Mouse (Mus musculus) neural tube, embryonic 15.5 days (tissue): ENCODE data around the gene Tescl. TPM values are rescaled to one million over a fixed set of nuclear protein-coding genes. Genes with fewer than 3 reads are reported as not detected.
A peak's percentile ranks its signal among the peaks of the same experiment; 100 is the strongest.

Experiments
- ATAC-seq: fragments of 200-750 bp; cut with Nextera tagmentation; 2 replicates; pipeline ENCODE4 v1.8.0; 2017; ENCODE audit warnings: mild to moderate bottlenecking, moderate TSS enrichment, moderate library complexity; ENCODE audit not compliant: low FRiP score
- H3K27ac ChIP-seq: fragments of 300-500 bp; sonication (generic); replicated peaks from 2 replicates; pipeline ENCODE4 v1.5.1; 2015; ENCODE audit warnings: mild to moderate bottlenecking, inconsistent platforms
- H3K27me3 ChIP-seq: fragments of 300-500 bp; sonication (generic); replicated peaks from 2 replicates; pipeline ENCODE4 v1.6.1; 2015; ENCODE audit warnings: inconsistent platforms
- H3K36me3 ChIP-seq: fragments of 300-500 bp; sonication (generic); 2 replicates; pipeline ENCODE4 v1.6.1; 2015; ENCODE audit warnings: inconsistent platforms
- H3K4me1 ChIP-seq: fragments of 300-500 bp; sonication (generic); 2 replicates; pipeline ENCODE4 v1.6.1; 2015; ENCODE audit warnings: inconsistent platforms
- H3K4me2 ChIP-seq: fragments of 300-500 bp; sonication (generic); 2 replicates; pipeline ENCODE4 v1.6.1; 2015; ENCODE audit warnings: inconsistent platforms, mild to moderate bottlenecking, moderate library complexity
- H3K4me3 ChIP-seq: fragments of 300-500 bp; sonication (generic); replicated peaks from 2 replicates; pipeline ENCODE4 v1.5.1; 2015; ENCODE audit warnings: mild to moderate bottlenecking, inconsistent platforms
- H3K9ac ChIP-seq: fragments of 300-500 bp; sonication (generic); replicated peaks from 2 replicates; pipeline ENCODE4 v1.6.1; 2015; ENCODE audit warnings: mild to moderate bottlenecking, inconsistent platforms
- H3K9me3 ChIP-seq: fragments of 300-500 bp; sonication (generic); replicated peaks from 2 replicates; pipeline ENCODE4 v1.6.1; 2016; ENCODE audit warnings: inconsistent platforms
- WGBS: fragments of 180-500 bp; shearing (Covaris S2); methylation state at CpG from one replicate; pipeline ENCODE4 v1.1.7; 2015; ENCODE audit warnings: mixed read lengths; 5-methylcytosine and 5-hydroxymethylcytosine counted together
- polyA plus RNA-seq: library from polyadenylated mRNA; unstranded; fragments of >200 nt; fragmentation: Nextera tagmentation; extraction: Ambion mirVana; gene quantifications from 2 replicates; pipeline ENCODE4 v1.2.1, GENCODE M21; 2015

Tescl gene
- polyA plus RNA-seq, 1 experiment from 2014 or later = 0.24 TPM

DNA sequence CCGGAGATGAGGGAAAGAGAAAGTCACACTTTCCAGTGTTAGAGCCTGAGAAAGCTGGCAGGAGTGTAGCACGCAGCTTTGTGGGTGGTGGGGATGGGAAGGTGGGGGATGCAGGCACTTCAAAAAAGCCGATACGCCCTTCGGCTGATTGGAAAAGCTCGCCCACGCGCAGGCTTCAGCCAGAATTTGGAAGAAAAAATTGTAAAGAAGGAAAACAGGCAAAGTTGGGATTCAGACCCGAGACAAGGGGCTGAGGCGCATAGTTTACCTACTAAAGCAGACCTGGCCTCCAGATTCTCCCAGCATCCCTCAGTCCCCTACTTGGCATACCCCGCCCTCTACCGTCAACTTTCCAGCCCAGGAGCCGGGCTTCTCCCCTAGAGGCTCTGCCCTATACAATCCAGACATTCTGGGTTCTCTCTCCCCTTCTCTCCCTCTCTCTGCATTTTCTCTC lies 8.0 kb downstream of the Tescl start:
- WGBS = 10% methylated on average over 13 of the region's 13 CpGs
- peak overlapping the region; percentile 58 for H3K27ac ChIP-seq
- H3K36me3 ChIP-seq = no peaks in the 10 kb centered on the region
- peaks cover 12% of the 10 kb centered on the region for H3K4me1 ChIP-seq
- peak; percentile 79 for ATAC-seq
- H3K4me2 ChIP-seq = peak overlapping the region; percentile 60
- 0 out of 2 replicates have a peak, but pooled peaks cover 3% of the 10 kb centered on the region for H3K27me3 ChIP-seq
- H3K4me3 ChIP-seq = peak overlapping the region; percentile 32
- 0 out of 2 replicates have a peak, but pooled peaks cover 8% of the 10 kb centered on the region for H3K9me3 ChIP-seq
- H3K9ac ChIP-seq = peak overlapping the region; percentile 34

DNA sequence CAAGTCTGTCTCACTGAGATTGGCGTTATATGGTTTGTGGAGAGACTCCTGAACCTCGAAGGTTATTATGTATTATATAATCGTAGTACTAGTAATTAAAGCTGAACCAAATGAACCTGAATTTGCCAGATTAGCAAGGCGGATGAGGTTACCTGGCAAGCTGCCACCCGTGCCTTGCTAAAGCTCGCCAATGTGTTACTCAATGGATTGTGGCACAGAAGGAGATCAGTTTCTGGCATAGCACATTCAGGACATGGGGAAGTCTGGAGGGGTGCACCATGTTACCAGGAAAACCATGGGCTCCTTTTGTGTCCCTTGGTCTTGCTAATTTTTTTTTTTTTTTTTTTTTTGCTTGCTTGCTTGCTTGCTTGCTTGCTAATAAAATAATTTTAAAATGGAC lies 8.5 kb downstream of the Tescl start:
- Histone ChIP-seq H3K4me2 (peak overlapping the region; percentile 60), H3K27me3 (0 out of 2 replicates have a peak, but pooled peaks cover 5% of the 10 kb centered on the region), H3K9me3 (0 out of 2 replicates have a peak, but pooled peaks cover 8% of the 10 kb centered on the region), H3K4me1 (peaks cover 12% of the 10 kb centered on the region), H3K36me3 (no peaks in the 10 kb centered on the region), H3K4me3 (no peak overlapping the region; the same call in 1 of the 2 replicates), H3K27ac (no peak overlapping the region; the same call in 1 of the 2 replicates), H3K9ac (no peak overlapping the region)
- WGBS = 70% methylated on average over 6 of the region's 6 CpGs
- ATAC-seq = no peak

DNA sequence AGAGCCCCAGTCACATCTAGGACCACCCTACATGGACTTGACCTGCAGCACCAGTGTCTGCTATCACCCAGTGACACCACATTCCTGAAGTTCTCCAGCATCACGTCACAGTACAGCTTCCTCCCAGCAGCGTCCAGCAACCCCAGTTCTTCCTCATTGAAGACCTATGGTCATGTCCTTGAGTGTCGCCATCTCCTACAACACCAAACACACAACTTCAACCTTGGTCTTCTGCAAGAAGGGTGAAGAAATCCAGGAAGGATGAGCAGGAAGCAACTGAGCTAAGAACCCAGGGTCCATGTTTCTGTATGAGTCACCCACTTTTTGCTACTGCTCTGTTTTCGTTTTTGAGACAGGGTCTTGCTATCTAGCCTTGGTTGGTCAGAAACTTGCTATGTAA lies 11.1 kb downstream of the Tescl start:
- ATAC-seq = no peak
- no peak overlapping the region for H3K9ac ChIP-seq
- no peaks in the 10 kb centered on the region for H3K36me3 ChIP-seq
- H3K9me3 ChIP-seq = 0 out of 2 replicates have a peak, but pooled peaks cover 8% of the 10 kb centered on the region
- peaks cover 10% of the 10 kb centered on the region; the same call in 1 of the 2 replicates for H3K27me3 ChIP-seq
- H3K4me2 ChIP-seq = no peak overlapping the region
- H3K4me1 ChIP-seq = peaks cover 12% of the 10 kb centered on the region
- no peak overlapping the region for H3K27ac ChIP-seq
- H3K4me3 ChIP-seq = no peak overlapping the region
- 82% methylated on average over 4 of the region's 4 CpGs for WGBS

DNA sequence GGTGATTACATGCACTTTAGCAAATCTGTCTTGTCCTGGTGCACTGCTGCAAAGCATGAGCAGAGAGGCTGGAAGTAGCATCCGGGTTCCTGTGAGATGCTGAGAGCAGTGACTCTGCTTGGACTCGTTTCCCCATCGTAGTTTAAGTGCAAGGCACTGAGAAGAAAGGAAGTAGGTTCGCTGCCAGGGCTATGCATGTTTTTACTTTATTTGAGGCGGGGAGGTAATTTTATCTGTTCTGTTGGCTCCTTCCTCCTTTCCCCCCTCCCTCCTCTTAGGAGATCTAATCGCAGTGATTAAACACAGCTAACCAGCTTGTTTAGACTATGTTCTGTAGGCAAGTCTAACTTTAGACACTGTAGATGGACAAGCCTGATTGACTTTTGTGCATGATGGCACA lies 14.8 kb downstream of the Tescl start:
- ATAC-seq = no peak
- Histone ChIP-seq H3K9ac (no peak overlapping the region), H3K4me1 (peaks cover 9% of the 10 kb centered on the region), H3K27me3 (peaks cover 10% of the 10 kb centered on the region; the same call in 1 of the 2 replicates), H3K9me3 (0 out of 2 replicates have a peak, but pooled peaks cover 3% of the 10 kb centered on the region), H3K4me3 (no peak overlapping the region), H3K27ac (no peak overlapping the region), H3K36me3 (peaks cover 3% of the 10 kb centered on the region), H3K4me2 (no peak overlapping the region)
- WGBS = 71% methylated on average over 6 of the region's 6 CpGs

DNA sequence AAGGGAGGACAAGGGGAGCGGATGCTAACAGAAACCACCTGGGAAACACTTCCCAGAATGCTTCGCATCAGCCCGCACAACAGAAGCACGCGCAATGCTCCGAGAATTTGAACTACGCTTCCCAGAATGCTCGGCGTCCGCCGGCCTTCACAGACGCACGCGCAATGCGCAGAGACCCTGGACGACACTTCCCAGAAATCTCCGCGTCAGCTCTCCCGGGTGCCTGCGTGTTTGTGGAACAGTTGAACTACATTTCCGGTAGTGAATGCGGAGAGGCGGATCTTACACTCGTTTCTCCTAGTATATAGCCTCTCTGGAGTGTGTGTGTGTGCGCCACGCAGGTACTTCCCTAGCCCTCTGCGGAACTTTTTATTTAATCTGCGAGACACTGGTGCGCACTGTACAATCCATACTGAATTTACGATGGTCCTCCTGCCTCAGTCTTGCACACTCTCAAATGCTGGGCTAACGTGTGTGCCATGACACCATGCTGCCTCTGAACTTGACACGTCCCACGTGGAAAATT lies 17.1 kb downstream of the Tescl start, which contains the start of gene Zfp94:
Gene Zfp94, minus strand, starts transcription at position 100 of the 526 bp plus-strand sequence.
- peak within 1 kb of the TSS; percentile 76 for H3K9ac ChIP-seq
- peak; percentile 95 for ATAC-seq
- H3K27ac ChIP-seq = peak within 1 kb of the TSS; percentile 86
- H3K4me1 ChIP-seq = peaks cover 9% of the 10 kb centered on the region
- peaks cover 10% of the 10 kb centered on the region; the same call in 1 of the 2 replicates for H3K27me3 ChIP-seq
- peak within 1 kb of the TSS; percentile 61 for H3K4me3 ChIP-seq
- peak within 1 kb of the TSS; percentile 80 for H3K4me2 ChIP-seq
- peaks cover 14% of the 10 kb centered on the region for H3K36me3 ChIP-seq
- WGBS = under 1% methylated on average over 33 of the region's 33 CpGs
- no peaks in the 10 kb centered on the region for H3K9me3 ChIP-seq

DNA sequence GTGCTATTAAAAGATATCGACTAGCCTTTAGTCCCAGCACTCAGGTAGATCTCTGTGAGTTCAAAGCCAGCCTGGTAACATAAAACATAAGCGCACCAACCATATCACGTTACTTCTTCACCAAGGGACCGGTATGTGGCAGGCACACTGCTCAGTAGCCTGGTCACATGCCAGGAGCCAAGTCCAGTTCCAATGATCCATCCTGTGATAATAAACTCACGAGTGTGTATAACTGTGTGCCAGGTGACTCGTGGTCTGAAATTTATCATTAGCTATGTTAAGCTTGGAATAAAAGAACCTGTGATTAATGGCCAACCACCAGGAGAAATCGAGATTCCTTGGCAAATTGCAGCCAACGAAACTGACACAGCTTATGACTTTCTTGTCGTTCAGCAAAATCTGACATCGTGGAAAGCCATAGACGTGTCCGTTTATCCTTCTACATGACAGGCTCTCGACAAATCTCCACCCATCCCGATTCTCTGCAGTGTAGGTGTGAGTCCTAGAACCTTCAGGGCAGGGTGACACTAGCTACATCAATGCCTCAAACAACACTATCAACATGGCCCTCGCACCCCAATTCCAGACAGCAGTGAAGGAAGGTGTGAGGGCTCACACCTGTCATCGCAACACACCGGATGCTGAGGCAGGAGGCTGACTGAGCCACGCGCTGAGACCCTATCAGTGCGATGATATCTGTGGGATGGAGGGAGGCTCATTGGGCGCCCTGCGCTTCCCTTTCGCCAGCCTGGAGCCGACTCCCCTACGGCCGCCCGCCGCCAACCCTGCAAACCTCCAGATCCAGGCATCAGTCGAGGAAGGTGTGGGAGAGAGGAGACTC lies 17.8 kb downstream of the Tescl start:
- Histone ChIP-seq H3K27ac (peak overlapping the region; percentile 86), H3K27me3 (peaks cover 10% of the 10 kb centered on the region; the same call in 1 of the 2 replicates), H3K4me3 (peak overlapping the region; percentile 61), H3K4me2 (peak overlapping the region; percentile 80), H3K9me3 (no peaks in the 10 kb centered on the region), H3K9ac (peak overlapping the region; percentile 76), H3K36me3 (peaks cover 21% of the 10 kb centered on the region), H3K4me1 (peaks cover 9% of the 10 kb centered on the region)
- ATAC-seq = peak; percentile 78
- 29% methylated on average over 29 of the region's 29 CpGs for WGBS

DNA sequence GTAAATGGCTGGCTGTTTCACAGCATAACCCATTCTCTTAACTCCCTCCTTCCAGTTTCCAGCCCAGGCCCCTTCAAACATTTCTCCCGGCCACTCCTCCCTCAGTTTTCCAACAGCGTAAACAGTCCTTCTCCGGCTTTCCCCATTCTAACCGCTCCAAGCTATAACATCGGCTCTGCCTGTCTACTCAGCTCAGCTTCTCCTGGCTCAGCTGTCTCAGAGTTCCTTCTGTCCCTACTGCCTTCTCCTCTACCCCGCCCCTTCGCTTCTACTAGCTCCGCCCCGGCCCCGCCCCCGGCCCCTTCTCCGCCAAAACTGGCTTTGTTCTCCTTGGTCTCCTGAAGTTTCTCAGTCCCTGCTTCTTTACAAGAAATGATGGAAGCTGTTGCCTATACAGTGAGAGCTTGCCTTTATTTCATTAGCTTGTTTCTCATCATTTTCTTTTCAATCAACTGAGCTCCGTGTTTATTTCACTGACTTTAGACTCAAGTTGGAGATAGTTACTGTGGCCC lies 32.9 kb downstream of the Tescl start, which contains the start of gene Zfp61:
Gene Zfp61, minus strand, starts transcription at position 462 of the 512 bp plus-strand sequence.
- Histone ChIP-seq H3K4me3 (peak within 1 kb of the TSS; percentile 69), H3K9ac (0 out of 2 replicates have a peak within 1 kb of the TSS, but pooled peaks have one; percentile 14), H3K36me3 (peaks cover 40% of the 10 kb centered on the region), H3K27ac (peak within 1 kb of the TSS; percentile 88), H3K27me3 (no peaks in the 10 kb centered on the region), H3K4me2 (peak within 1 kb of the TSS; percentile 91), H3K4me1 (peaks cover 27% of the 10 kb centered on the region), H3K9me3 (no peaks in the 10 kb centered on the region)
- peak; percentile 17; the same call in 1 of the 2 replicates for ATAC-seq
- 1% methylated on average over 13 of the region's 13 CpGs for WGBS

DNA sequence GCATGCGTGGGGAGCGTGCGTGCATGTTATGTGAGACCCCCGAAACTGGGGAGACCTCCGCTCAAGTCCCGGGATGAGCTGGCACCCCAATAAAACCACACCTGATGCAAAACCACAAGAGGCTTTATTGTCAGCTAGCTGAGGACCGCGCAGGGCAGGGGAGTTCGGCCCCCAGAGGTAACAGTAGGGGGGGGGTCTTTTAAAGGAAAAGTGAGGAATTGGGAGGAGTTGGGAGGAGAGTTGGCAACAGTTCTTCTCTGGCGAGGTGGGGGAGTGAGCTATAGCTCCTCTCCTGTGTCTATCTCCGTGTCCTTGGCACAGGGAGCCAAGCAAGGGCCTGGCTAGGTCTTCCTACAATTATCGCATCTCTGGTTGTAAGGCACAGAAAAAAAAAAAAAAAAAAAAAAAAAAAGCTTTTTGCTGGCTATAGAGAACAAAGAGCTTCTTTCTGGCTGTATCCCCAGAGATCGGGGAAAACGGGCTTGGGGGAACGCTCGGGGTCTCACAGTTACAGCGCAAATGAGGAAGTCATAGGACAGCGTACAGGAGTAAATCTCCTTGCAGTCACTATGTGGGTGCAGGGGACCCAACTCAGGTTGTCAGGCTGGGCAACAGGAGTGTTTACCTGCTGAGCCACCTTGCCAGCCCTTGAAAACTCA lies 33.8 kb downstream of the Tescl start:
- Histone ChIP-seq H3K4me3 (peak overlapping the region; percentile 69), H3K27me3 (no peaks in the 10 kb centered on the region), H3K36me3 (peaks cover 45% of the 10 kb centered on the region), H3K9ac (peak overlapping the region; percentile 64), H3K4me2 (peak overlapping the region; percentile 91), H3K9me3 (no peaks in the 10 kb centered on the region), H3K4me1 (peaks cover 27% of the 10 kb centered on the region), H3K27ac (peak overlapping the region; percentile 88)
- peak; percentile 36 for ATAC-seq
- under 1% methylated on average over 18 of the region's 18 CpGs for WGBS

DNA sequence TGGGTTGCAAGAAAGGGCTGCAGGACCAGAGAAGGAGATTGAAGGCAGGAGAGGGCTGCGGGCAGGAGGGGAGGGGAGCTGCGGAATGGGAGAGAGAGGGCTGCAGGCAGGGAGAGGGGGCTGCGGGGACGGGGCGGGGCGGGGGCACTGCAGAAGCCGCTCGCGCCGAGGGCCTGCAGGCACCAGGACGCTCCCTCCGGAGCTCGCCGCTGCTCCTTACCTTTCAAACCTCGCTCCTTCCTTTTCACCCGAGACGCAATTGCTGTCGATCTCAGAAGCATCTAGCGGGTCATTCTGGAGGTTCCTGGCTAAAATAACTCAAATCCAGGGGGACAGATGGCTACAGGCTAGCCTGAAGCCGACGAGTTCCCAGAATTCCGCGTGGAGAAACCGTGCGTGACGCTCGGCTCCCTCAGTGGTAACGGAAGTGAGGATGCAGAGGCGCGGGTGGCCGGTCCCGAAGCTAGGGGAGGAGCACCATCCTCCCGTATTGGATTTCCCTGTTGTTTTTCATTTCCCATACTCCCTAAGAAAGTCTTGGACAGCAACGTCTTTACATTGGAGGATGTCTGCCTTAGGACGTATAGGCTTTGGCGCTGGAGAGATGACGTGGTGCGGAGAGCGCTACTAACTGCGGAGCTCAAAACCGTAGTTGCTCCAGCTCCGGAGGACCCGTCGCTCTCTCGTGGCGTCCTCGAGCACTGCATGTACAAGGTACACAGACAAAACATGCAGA lies 34.6 kb downstream of the Tescl start:
- Histone ChIP-seq H3K4me1 (peaks cover 27% of the 10 kb centered on the region), H3K9me3 (no peaks in the 10 kb centered on the region), H3K27ac (peak overlapping the region; percentile 88), H3K9ac (peak overlapping the region; percentile 64), H3K36me3 (peaks cover 53% of the 10 kb centered on the region), H3K4me2 (peak overlapping the region; percentile 91), H3K4me3 (peak overlapping the region; percentile 69), H3K27me3 (no peaks in the 10 kb centered on the region)
- peak; percentile 93 for ATAC-seq
- WGBS = under 1% methylated on average over 44 of the region's 47 CpGs

DNA sequence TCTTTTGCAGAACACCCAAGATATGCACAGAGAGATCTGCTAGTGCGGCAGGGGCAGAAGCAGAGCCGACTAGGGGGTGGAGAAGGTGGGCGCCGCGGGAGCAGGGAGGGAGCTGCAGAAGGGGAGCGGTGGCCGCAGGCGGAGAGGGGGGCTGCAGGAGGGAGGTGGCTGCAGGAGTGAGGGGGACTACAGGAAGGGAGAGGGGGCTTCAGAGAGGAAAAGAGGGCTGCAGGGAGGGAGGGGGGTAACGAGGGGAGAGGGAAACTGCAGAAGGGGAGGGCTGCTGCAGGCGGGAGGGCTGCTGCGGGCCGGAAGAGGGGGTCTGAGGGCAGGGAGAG lies 35.1 kb downstream of the Tescl start:
- no peaks in the 10 kb centered on the region for H3K27me3 ChIP-seq
- ATAC-seq = peak; percentile 40
- WGBS = under 1% methylated on average over 12 of the region's 12 CpGs
- peak overlapping the region; percentile 91 for H3K4me2 ChIP-seq
- peak overlapping the region; percentile 64 for H3K9ac ChIP-seq
- peaks cover 27% of the 10 kb centered on the region for H3K4me1 ChIP-seq
- H3K9me3 ChIP-seq = no peaks in the 10 kb centered on the region
- peak overlapping the region; percentile 88 for H3K27ac ChIP-seq
- peaks cover 54% of the 10 kb centered on the region for H3K36me3 ChIP-seq
- peak overlapping the region; percentile 69 for H3K4me3 ChIP-seq
